Mouse (Mus musculus): ENCODE measurements around the gene Srebf2.
A peak's percentile ranks its signal among the peaks of the same experiment; 100 is the strongest.

Gene Srebf2

DNA sequence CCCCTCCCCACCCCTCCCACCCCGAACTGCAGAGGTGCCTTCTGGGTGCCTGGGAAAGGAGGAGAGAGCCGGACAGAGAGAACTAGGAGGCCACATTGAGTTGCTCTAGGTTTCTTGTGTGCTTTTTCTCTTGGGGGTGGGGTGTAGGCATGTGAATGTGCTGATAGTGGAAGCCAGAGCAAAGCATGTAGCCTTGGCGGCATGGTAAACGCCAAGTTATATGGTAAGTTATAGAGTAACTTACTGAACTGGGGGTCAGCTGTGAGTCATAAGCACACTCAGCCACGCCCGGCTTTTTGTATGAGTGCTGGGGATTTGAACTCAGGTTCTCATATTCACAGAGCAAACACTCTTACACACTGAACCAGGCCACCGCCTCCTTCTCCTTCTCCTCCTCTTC is 17.5 kb downstream of the Srebf2 start:
- no peaks in the 10 kb centered on the region for H3K27me3 ChIP-seq (ENCODE audit: control insufficient read depth, insufficient read depth, low read length, poor library complexity, severe bottlenecking)
- H3K36me3 ChIP-seq (ENCODE audit: control insufficient read depth, insufficient read depth, low read length, poor library complexity, severe bottlenecking) = no peaks in the 10 kb centered on the region; the same call in 1 of the 2 replicates
- peak; percentile 12 for DNase-seq (ENCODE audit: low read depth, low spot score)

DNA sequence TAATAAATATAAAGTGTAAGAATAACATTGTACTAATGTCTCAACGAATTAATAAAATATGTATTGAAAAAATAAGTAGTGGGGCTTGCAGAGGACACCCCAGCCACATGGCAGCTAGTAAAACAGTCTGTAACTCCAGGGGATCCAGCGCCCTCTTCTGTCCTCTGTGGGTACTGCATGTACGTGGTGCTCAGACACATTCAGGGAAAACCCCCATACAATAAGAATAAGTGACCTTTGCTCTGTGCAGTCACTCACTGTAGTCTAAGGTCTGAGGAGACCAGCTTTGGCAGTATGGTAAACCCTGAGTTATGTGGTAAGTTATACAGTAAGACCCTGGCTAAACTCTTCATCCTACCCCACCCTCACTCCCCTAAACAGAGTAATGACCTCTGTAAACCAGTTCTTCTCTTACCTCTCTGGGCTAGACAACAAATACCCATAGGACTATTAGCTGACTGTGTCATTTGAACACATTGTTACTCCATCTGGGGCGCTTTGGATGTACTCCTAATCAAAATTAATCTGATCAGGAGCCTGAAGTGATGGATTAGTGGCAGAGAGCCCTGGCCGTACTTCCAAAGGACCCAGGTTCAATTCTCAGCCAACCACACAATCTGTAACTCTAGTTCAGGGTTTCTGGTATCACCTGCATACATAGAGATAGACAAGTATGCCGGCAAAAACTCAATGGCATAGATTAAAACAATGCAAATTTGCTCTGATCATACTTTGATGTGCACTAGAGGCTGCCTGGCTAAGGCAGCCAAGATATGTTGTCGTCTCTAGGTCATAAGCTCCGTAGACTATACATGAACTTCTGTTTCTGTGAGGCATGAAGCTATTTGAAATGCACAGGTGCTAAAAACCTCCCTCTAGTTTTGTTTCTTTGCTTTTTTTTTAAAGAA is 18.6 kb downstream of the Srebf2 start:
- peak; percentile 93 for DNase-seq (ENCODE audit: low read depth, low spot score)
- peaks cover 4% of the 10 kb centered on the region for H3K36me3 ChIP-seq (ENCODE audit: control insufficient read depth, insufficient read depth, low read length, poor library complexity, severe bottlenecking)
- H3K27me3 ChIP-seq (ENCODE audit: control insufficient read depth, insufficient read depth, low read length, poor library complexity, severe bottlenecking) = no peaks in the 10 kb centered on the region

DNA sequence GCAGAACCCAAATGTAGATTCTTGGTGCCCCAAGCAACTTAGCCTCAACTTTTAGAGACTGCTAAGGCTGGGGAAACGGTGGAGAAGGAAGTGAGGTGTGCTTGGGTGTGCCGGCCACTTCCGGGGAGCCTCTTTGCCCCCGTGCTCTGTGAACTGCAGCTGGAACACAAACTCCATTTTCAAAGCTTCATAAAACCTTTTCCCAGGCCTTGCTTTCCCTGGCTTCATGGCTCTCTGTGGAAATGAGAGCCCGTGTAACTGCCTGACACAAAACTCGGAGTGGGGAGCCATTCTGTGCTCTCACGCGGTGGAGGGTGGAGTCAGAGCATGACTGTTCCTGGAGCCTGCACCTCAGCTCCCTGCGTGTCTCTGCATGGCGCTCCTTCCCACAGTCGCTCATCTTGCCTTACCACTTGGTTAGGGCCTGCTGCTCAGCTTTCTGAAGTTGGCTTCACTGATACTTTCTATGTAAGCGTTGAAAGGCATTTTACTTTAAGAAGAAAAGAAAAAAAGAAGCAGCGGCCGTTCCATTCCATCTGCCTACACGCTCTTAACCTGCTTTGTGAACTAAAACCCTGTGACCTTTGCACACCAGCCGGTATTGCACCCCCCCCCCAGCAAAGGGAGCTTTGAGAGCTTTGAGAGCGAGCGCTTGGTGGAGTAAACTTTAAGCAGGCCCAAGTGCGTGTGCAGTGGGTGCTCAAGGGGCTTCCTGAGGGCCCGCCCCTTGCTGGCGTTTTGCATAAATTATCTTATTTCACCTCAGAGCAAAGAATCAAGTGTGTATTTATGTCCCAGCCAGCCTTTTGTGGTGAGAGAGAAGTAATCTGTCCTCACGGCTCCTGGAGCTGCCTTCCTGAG is 19.5 kb downstream of the Srebf2 start:
- peaks cover 7% of the 10 kb centered on the region for H3K36me3 ChIP-seq (ENCODE audit: control insufficient read depth, insufficient read depth, low read length, poor library complexity, severe bottlenecking)
- no peaks in the 10 kb centered on the region for H3K27me3 ChIP-seq (ENCODE audit: control insufficient read depth, insufficient read depth, low read length, poor library complexity, severe bottlenecking)
- DNase-seq (ENCODE audit: low read depth, low spot score) = peak; percentile 79

DNA sequence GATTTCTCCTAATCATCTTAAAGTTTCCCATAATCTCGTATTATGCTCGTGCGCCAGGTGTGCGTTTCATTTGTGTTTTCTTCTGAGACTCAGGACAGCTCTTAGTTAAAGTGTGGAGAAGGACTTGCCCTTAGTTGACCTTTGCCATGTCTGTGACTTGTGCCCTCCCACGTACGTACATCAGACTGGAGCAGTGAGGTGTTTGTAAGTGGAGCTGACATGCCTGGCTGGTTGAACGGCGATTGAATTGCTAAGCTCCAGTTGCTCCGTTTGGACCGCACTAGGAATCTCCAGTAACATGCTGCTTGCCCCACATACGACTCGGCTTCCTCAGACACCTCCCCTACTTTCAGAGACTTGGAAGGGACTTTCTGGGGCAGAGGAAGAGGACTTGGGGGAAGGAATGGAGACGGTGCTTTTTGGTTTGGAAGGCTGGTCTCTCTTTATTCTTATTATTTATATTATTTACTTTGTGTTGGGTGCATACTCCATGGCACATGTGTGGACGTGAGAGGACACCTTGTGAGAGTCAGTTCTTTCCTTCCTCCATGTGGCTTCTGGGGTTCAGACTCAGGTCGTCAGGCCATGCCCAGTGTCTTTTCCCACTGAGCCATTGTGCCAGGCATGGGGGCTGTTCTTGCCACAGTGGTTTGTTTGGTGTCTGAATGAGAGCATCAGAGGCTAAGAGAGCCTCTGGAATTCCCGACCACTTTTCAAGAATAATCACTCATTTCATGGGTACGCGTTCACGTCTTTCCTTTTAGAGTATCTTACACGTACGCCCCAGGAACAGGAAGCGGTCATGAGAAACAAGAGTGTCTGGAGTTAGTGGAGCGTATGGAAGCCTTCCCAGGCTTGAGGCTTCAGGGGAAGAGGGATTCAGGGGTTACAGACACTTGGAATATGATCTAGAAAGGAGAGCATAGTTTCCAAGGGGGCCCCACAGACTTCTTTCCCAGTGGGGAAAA is 20.5 kb downstream of the Srebf2 start:
- H3K27me3 ChIP-seq (ENCODE audit: control insufficient read depth, insufficient read depth, low read length, poor library complexity, severe bottlenecking) = no peaks in the 10 kb centered on the region
- DNase-seq (ENCODE audit: low read depth, low spot score) = peak; percentile 42
- H3K36me3 ChIP-seq (ENCODE audit: control insufficient read depth, insufficient read depth, low read length, poor library complexity, severe bottlenecking) = peaks cover 14% of the 10 kb centered on the region

DNA sequence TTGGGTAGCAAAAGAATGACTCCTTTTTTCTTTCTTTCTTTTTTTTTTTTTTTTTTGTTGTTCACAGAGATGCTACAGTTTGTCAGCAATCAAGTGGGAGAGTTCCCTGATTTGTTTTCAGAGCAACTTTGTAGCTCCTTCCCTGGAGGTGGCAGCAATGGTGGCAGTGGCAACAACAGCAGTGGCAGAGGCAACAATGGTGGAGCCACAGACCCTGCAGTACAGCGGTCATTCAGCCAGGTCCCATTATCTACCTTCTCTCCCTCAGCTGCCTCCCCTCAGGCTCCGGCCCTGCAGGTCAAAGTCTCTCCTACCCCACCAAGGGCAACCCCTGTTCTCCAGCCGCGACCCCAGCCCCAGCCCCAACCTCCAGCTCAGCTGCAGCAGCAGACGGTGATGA is 22.7 kb downstream of the Srebf2 start:
- no peak for DNase-seq (ENCODE audit: low read depth, low spot score)
- Histone ChIP-seq H3K27me3 (ENCODE audit: control insufficient read depth, insufficient read depth, low read length, poor library complexity, severe bottlenecking) (no peaks in the 10 kb centered on the region), H3K36me3 (ENCODE audit: control insufficient read depth, insufficient read depth, low read length, poor library complexity, severe bottlenecking) (peaks cover 23% of the 10 kb centered on the region)

DNA sequence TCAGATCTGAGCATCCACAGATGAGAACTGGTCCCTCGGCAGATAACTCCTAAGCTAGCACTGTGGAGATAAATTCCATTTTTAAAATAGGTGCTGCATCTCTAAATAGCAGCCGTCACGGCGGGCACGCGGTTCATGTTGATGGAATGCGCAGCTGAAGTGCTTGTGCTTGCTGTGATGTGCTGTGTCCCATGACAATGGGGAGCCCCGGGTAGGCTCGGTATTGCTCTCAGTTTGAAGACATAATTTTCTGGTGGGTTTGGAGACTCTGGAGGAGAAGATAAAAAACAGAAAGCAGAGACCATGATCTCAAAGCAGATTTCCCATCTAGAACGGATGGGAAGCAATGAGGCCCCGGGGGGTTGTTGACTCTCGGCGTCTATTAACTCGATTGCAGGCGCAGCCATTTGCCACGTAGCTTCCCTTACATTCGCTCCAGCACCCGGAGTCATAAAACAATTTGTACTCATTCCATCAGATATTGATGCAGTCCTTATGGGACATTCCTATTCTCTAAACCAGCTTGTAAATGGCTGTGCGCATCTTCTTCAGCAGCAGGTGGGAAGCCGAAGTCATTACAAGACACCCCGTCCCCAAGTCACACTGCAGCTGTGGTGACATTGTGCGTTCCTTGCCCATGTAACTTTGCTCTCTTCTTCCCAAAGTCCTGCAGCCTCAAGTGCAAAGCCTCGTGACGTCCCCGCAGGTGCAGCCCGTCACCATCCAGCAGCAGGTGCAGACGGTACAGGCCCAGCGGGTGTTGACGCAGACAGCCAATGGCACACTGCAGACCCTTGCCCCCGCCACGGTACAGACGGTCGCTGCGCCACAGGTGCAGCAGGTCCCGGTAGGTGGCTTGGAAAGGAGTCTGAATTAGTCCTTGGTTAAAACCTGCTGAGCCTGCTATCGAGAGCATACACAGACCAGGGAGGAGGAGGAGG is 23.7 kb downstream of the Srebf2 start:
- no peaks in the 10 kb centered on the region for H3K27me3 ChIP-seq (ENCODE audit: control insufficient read depth, insufficient read depth, low read length, poor library complexity, severe bottlenecking)
- peaks cover 28% of the 10 kb centered on the region for H3K36me3 ChIP-seq (ENCODE audit: control insufficient read depth, insufficient read depth, low read length, poor library complexity, severe bottlenecking)
- DNase-seq (ENCODE audit: low read depth, low spot score) = no peak

DNA sequence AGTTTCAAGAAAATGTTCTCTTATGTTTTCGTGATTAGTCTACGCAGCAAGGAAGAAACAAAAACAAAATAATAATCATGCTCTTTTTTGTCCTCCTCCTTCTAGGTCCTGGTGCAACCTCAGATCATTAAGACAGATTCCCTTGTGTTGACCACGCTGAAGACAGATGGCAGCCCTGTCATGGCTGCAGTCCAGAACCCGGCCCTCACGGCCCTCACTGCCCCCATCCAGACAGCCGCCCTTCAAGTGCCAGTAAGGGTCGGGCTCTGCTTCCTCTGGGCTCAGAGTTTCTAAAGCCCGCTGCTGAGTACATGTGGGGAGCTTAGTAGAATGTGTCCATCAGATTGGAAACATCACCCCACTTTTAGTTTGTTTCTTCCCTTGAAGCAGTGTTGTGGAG is 25.7 kb downstream of the Srebf2 start:
- H3K36me3 ChIP-seq (ENCODE audit: control insufficient read depth, insufficient read depth, low read length, poor library complexity, severe bottlenecking) = peaks cover 36% of the 10 kb centered on the region
- H3K27me3 ChIP-seq (ENCODE audit: control insufficient read depth, insufficient read depth, low read length, poor library complexity, severe bottlenecking) = no peaks in the 10 kb centered on the region

DNA sequence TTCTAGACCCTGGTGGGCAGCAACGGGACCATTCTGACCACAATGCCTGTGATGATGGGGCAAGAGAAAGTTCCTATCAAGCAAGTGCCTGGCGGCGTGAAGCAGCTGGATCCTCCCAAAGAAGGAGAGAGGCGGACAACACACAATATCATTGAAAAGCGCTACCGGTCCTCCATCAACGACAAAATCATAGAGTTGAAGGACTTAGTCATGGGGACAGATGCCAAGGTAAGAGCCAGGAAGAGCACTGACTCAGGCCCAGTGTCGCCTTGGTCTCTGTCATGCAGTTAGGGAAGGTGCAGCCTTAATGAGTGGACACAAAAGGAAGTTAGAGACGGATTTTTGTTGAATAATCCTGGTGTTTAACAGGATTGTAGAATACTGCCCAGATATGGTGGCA is 28.1 kb downstream of the Srebf2 start:
- H3K27me3 ChIP-seq (ENCODE audit: control insufficient read depth, insufficient read depth, low read length, poor library complexity, severe bottlenecking) = no peaks in the 10 kb centered on the region
- DNase-seq (ENCODE audit: low read depth, low spot score) = no peak
- H3K36me3 ChIP-seq (ENCODE audit: control insufficient read depth, insufficient read depth, low read length, poor library complexity, severe bottlenecking) = peaks cover 49% of the 10 kb centered on the region

More for the DNA sequence above, 25.7 kb downstream of the Srebf2 start:
- no peak for DNase-seq (ENCODE audit: low read depth, low spot score)

DNA sequence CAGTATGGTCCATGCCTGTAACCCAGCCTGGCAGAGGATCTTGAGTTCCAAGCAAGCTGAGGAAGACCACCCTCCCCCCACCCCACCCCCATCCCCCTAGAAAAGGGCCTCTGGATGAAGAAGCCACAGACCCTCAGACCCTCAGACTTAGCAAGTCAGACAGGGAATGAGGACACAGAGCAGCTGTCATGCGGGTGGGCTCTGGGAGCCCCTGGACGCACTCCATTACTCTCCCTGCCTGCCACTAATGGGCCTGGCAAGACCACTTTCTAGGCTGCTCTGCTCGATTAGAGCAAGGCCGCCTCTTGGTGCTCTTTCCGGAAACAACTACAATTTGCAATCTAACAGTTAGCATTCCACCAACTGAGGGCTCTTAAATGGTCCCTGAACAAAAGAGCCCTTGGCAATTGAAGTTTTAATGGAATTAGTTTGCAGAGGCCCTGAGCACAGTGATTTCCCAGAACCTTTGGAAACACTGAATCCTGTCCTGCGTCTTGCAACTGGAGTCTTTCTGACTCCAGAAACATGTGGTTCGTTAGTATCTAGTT is 30.8 kb downstream of the Srebf2 start:
- DNase-seq (ENCODE audit: low read depth, low spot score) = no peak
- Histone ChIP-seq H3K36me3 (ENCODE audit: control insufficient read depth, insufficient read depth, low read length, poor library complexity, severe bottlenecking) (peaks cover 49% of the 10 kb centered on the region), H3K27me3 (ENCODE audit: control insufficient read depth, insufficient read depth, low read length, poor library complexity, severe bottlenecking) (no peaks in the 10 kb centered on the region)

DNA sequence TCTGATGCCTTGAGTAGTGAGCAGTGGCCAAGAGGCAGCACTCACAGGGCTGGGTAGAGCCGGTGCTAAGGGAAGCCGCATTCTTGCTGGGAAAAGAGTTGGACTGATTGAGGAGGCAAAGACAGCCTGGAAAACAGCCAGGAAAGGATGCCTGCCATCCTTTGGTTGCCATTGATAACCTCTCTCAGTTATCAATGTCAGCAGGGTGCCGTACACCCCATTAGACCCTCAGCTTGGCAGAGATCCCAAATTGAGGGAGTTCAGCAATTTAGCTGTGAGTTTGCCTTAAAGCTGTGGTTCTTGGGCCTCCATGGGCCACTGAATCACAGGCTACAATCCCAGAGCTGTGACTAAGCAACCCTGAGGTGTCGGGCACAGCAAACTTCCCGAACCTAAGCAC is 34.1 kb downstream of the Srebf2 start:
- Histone ChIP-seq H3K27me3 (ENCODE audit: control insufficient read depth, insufficient read depth, low read length, poor library complexity, severe bottlenecking) (no peaks in the 10 kb centered on the region), H3K36me3 (ENCODE audit: control insufficient read depth, insufficient read depth, low read length, poor library complexity, severe bottlenecking) (peaks cover 46% of the 10 kb centered on the region)
- DNase-seq (ENCODE audit: low read depth, low spot score) = no peak

DNA sequence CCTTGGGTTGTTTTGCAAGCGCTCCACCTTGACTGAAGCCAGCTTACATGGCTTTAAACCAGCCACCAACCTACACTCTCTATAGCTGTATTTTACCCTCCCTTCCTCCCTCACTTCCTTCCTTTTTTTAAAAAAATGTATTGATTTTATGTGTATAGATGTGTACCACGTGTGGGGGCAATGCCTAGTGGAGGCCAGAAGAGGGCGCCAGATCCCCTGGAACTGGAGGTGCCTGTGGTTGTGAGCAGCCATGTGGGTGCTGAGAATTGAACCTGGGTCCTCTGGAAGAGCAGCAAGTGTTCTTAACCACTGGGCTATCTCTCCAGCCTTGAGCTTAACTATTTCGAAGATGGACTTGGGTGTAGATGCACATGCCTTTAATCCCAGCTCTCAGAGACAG is 35.3 kb downstream of the Srebf2 start:
- Histone ChIP-seq H3K36me3 (ENCODE audit: control insufficient read depth, insufficient read depth, low read length, poor library complexity, severe bottlenecking) (peaks cover 40% of the 10 kb centered on the region), H3K27me3 (ENCODE audit: control insufficient read depth, insufficient read depth, low read length, poor library complexity, severe bottlenecking) (no peaks in the 10 kb centered on the region)
- no peak for DNase-seq (ENCODE audit: low read depth, low spot score)

DNA sequence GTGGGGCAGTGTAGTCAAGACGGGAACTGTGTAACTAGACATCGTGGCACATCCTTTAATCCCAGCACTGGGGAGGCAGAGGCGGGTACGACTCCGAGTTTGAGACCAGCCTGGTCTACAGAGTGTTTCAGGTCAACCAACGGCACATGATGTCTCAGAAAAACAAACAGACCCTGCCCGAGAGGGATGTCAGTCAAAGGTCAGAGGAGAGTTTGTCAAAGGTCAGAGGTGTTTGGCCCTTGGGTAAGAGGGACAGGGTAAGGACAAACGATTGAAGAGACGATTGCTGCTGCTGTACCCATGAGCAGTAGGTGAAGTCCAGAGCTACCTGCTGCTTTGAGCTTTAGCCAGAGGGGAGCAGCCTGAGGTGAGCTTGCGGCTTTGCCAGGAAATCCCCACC is 36.6 kb downstream of the Srebf2 start:
- Histone ChIP-seq H3K36me3 (ENCODE audit: control insufficient read depth, insufficient read depth, low read length, poor library complexity, severe bottlenecking) (peaks cover 31% of the 10 kb centered on the region), H3K27me3 (ENCODE audit: control insufficient read depth, insufficient read depth, low read length, poor library complexity, severe bottlenecking) (no peaks in the 10 kb centered on the region)
- DNase-seq (ENCODE audit: low read depth, low spot score) = no peak

DNA sequence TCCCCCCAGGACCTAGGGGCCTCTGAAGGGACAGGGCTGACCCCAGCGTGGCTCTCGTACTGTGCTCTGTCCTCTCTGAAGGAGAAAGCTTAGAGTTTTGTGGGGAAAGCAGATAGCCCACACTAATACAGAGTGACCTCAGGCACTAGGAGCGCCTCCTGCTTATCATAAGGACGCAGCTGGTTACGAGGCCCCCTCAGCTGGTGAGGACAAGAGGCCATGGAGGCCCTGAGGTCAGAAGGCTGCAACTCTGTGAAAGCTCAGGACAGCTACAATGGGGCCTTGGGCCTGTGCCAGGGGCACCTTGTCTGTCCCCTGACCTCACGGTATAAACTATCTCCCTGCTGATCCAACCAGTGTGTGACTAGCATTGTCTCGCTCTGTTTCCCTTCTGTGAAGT is 37.2 kb downstream of the Srebf2 start:
- Histone ChIP-seq H3K36me3 (ENCODE audit: control insufficient read depth, insufficient read depth, low read length, poor library complexity, severe bottlenecking) (peaks cover 31% of the 10 kb centered on the region), H3K27me3 (ENCODE audit: control insufficient read depth, insufficient read depth, low read length, poor library complexity, severe bottlenecking) (no peaks in the 10 kb centered on the region)
- DNase-seq (ENCODE audit: low read depth, low spot score) = no peak
